ENCODE assay signal across 13 mouse cellular contexts in genomic region chr5:31713841-31714264, GRCm38 (mm10). TPM values are rescaled to one million over a fixed set of nuclear protein-coding genes. Genes with fewer than 3 reads are reported as not detected.
DNase-seq lines count a peak whose midpoint lies in the region; ATAC-seq lines count a peak whose summit lies in the region.
"Had no signal": no experiment of that assay in that cellular context is flagged by ENCODE, and none has a peak within 500 bp of the region (broad histone marks: within the 10 kb centered on the region; RNA-seq: fewer than 3 reads in every experiment).

No protein-coding gene starts in this region.

- no peaks in the 10 kb centered on the region; the same call in 1 of the 2 replicates for H3K36me3 ChIP-seq in heart, embryonic 15.5 days
- H3K36me3 ChIP-seq in intestine, embryonic 14.5 days (ENCODE audit: control insufficient read depth, insufficient read depth, low read length) = no peaks in the 10 kb centered on the region
- H3K36me3 ChIP-seq: limb, embryonic 10.5 days had no signal

- no peak overlapping the region for H3K4me3 ChIP-seq in heart, embryonic 15.5 days
- H3K4me3 ChIP-seq in intestine, embryonic 14.5 days (ENCODE audit: low read depth, low read length) = no peak overlapping the region
- H3K4me3 ChIP-seq: erythroblast, embryonic 14.5 days; limb, embryonic 10.5 days had no signal

- DNase-seq in heart, postnatal 14 days = no peak
- DNase-seq in CD4-positive helper T cell, adult 2 months (ENCODE audit: low read depth, low spot score) = peak; percentile 36
- DNase-seq in intestine, embryonic 14.5 days (ENCODE audit: low spot score) = peak; percentile 55
- no peak for DNase-seq in layer of hippocampus, adult 9-10 months (ENCODE audit: low spot score)
- DNase-seq in embryo, embryonic 11 days = no peak
- DNase-seq in adrenal gland, postnatal 14 days = no peak
- DNase-seq: adrenal gland, adult 2 months; right cerebral cortex, adult 18-20 months had no signal

- peaks cover 10% of the 10 kb centered on the region for H3K4me1 ChIP-seq in heart, embryonic 15.5 days (replicated peaks)
- 0 out of 2 replicates have a peak, but pooled peaks cover 6% of the 10 kb centered on the region for H3K4me1 ChIP-seq in intestine, embryonic 14.5 days (replicated peaks; ENCODE audit: control insufficient read depth, insufficient read depth, low read length)
- H3K4me1 ChIP-seq: limb, embryonic 10.5 days had no signal

- whole genome bisulfite sequencing in heart, embryonic 15.5 days = 45% methylated on average over 5 of the region's 5 CpGs
- 55% methylated on average over 5 of the region's 5 CpGs for WGBS in intestine, embryonic 14.5 days

- no peak overlapping the region for H3K4me2 ChIP-seq in heart, embryonic 15.5 days
- H3K4me2 ChIP-seq in intestine, embryonic 14.5 days (ENCODE audit: low read length) = no peak overlapping the region

- H3K9ac ChIP-seq in heart, embryonic 15.5 days = no peak overlapping the region
- no peak overlapping the region for H3K9ac ChIP-seq in intestine, embryonic 14.5 days (ENCODE audit: low read length)

- H3K27me3 ChIP-seq in heart, embryonic 15.5 days = no peaks in the 10 kb centered on the region
- H3K27me3 ChIP-seq in intestine, embryonic 14.5 days (replicated peaks; ENCODE audit: control insufficient read depth, insufficient read depth, low read length) = no peaks in the 10 kb centered on the region

- H3K27ac ChIP-seq in heart, embryonic 15.5 days = peak overlapping the region; percentile 35; the same call in 1 of the 2 replicates
- H3K27ac ChIP-seq in intestine, embryonic 14.5 days (ENCODE audit: low read depth) = peak overlapping the region; percentile 96
- H3K27ac ChIP-seq: limb, embryonic 10.5 days; macrophage had no signal

- intact Hi-C loops in heart, postnatal 14 days (cut with DNase I) = no loop called here

- ATAC-seq in heart, embryonic 15.5 days (replicated peaks; ENCODE audit: insufficient number of reproducible peaks, insufficient read depth, low FRiP score, low read depth) = no peak
- ATAC-seq in intestine, embryonic 14.5 days (replicated peaks; ENCODE audit: low FRiP score, low TSS enrichment, low read depth) = peak; percentile 56
- peak; percentile 43; the same call in 1 of the 2 replicates for ATAC-seq in monocyte, adult 5-6 weeks (replicated peaks; ENCODE audit: insufficient number of reproducible peaks, low FRiP score, low TSS enrichment, poor library complexity, severe bottlenecking)

- H3K9me3 ChIP-seq in heart, embryonic 15.5 days (replicated peaks) = no peaks in the 10 kb centered on the region
- H3K9me3 ChIP-seq in intestine, embryonic 14.5 days (ENCODE audit: control insufficient read depth, low read length) = 0 out of 2 replicates have a peak, but pooled peaks cover 3% of the 10 kb centered on the region
- H3K9me3 ChIP-seq: limb, embryonic 10.5 days had no signal

RNA-seq across cellular contexts. Expression of gene Babam2, which starts 16.4 kb away (rescaled TPM):
- polyA plus RNA-seq in heart, embryonic 15.5 days (2015; fragmentation: Nextera tagmentation; extraction: Ambion mirVana) = 45.2 and 48.7 TPM in 2 replicates
- total RNA-seq in heart, postnatal 14 days (2021) = 10 to 100 TPM; 34.1 to 35.9 TPM
- 43.5 and 54.5 TPM in 2 replicates for polyA plus RNA-seq in intestine, embryonic 14.5 days (2014; fragmentation: Nextera tagmentation; extraction: Ambion mirVana)
- total RNA-seq in monocyte, adult 5-6 weeks (2017) = 35.1 to 40.8 TPM (median 35.5 TPM) in 3 replicates
- 65.4 and 72.3 TPM in 2 replicates for total RNA-seq in adrenal gland, postnatal 14 days (2021)

RNA-seq across cellular contexts. Expression of gene Rbks, which starts 16.4 kb away (rescaled TPM):
- polyA plus RNA-seq in heart, embryonic 15.5 days (2015; fragmentation: Nextera tagmentation; extraction: Ambion mirVana) = 3.9 and 4.4 TPM in 2 replicates
- 1 to 10 TPM; 3.9 to 4.5 TPM for total RNA-seq in heart, postnatal 14 days (2021)
- polyA plus RNA-seq in intestine, embryonic 14.5 days (2014; fragmentation: Nextera tagmentation; extraction: Ambion mirVana) = 7.8 and 8.5 TPM in 2 replicates
- 4.1 to 17.8 TPM (median 6.9 TPM) in 3 replicates for total RNA-seq in monocyte, adult 5-6 weeks (2017)
- total RNA-seq in adrenal gland, postnatal 14 days (2021) = 10.2 and 10.3 TPM in 2 replicates

Comparison
In these comparisons a context has a peak if more than half of its experiments do, and no peak if none do; other contexts are left out.
1. DNase-seq: peak in CD4-positive helper T cell, adult 2 months (single experiment) and intestine, embryonic 14.5 days (single experiment); none in heart, postnatal 14 days (0 of 2), layer of hippocampus, adult 9-10 months (single experiment), embryo, embryonic 11 days (single experiment) and adrenal gland, postnatal 14 days (single experiment).